Mouse (Mus musculus) fat pad, adult 2 months (tissue): ENCODE measurements around the gene Rnf103.

ENCODE experiments used
- DNase-seq: peaks from one replicate; pipeline ENCODE4 v3.0.0-alpha.2; 2011; ENCODE audit warnings: low read depth, low spot score; ENCODE audit errors: extremely low read depth

Gene Rnf103

GRCm38 (mm10) chr6:71492136-71492535 lies 1.6 kb upstream of the Rnf103 start:
- no peak for DNase-seq

GRCm38 (mm10) chr6:71492756-71493674 lies 679 bp upstream of the Rnf103 start:
- no peak for DNase-seq

- DNase-seq, result no peak
These were observed 787 bp downstream of the Rnf103 start for GRCm38 (mm10) chr6:71494341-71495020.

GRCm38 (mm10) chr6:71500575-71500974 lies 6.9 kb downstream of the Rnf103 start:
- no peak for DNase-seq

GRCm38 (mm10) chr6:71503001-71503400 lies 9.3 kb downstream of the Rnf103 start:
- DNase-seq, result no peak

GRCm38 (mm10) chr6:71503670-71504069 lies 10.0 kb downstream of the Rnf103 start:
- no peak for DNase-seq

GRCm38 (mm10) chr6:71504091-71504490 lies 10.4 kb downstream of the Rnf103 start:
- no peak for DNase-seq

GRCm38 (mm10) chr6:71505671-71506070 lies 12.0 kb downstream of the Rnf103 start:
- no peak for DNase-seq

- DNase-seq, result no peak
These were observed 25.8 kb downstream of the Rnf103 start for GRCm38 (mm10) chr6:71519476-71519875.

- peak; percentile 52 for DNase-seq
These were observed 31.9 kb downstream of the Rnf103 start for GRCm38 (mm10) chr6:71525556-71525955.

GRCm38 (mm10) chr6:71527056-71527455 lies 33.4 kb downstream of the Rnf103 start:
- DNase-seq, result no peak

GRCm38 (mm10) chr6:71527826-71528225 lies 34.1 kb downstream of the Rnf103 start:
- DNase-seq, result no peak

- no peak for DNase-seq
These were observed 36.5 kb downstream of the Rnf103 start for GRCm38 (mm10) chr6:71530176-71530575.

GRCm38 (mm10) chr6:71537286-71537685 lies 43.6 kb downstream of the Rnf103 start:
- DNase-seq, result no peak

- no peak for DNase-seq
These were observed 50.2 kb downstream of the Rnf103 start, which contains the start of gene Chmp3 for GRCm38 (mm10) chr6:71543686-71544499. Gene Chmp3, plus strand, starts transcription at chr6:71543797.

GRCm38 (mm10) chr6:71555507-71555951 lies 61.8 kb downstream of the Rnf103 start:
- no peak for DNase-seq

GRCm38 (mm10) chr6:71556826-71557225 lies 63.1 kb downstream of the Rnf103 start:
- no peak for DNase-seq
